Mouse (Mus musculus) liver, embryonic 14.5 days (tissue): ENCODE data around the gene Pak3. TPM values are rescaled to one million over a fixed set of nuclear protein-coding genes. Genes with fewer than 3 reads are reported as not detected.
A peak's percentile ranks its signal among the peaks of the same experiment; 100 is the strongest.
"Not testable (repeated sequence)": the region's sequence is repeated elsewhere in the genome, so short reads cannot be mapped to it uniquely, and the experiment has no call there.

ENCODE experiments used
- ATAC-seq: fragments of 200-750 bp; cut with Nextera tagmentation; 2 replicates; pipeline ENCODE4 v1.8.0; 2017; ENCODE audit warnings: moderate number of reproducible peaks, mild to moderate bottlenecking, moderate library complexity; ENCODE audit not compliant: insufficient read depth
- DNase-seq, 3 experiments: peaks; one replicate each; pipeline ENCODE4 v3.0.0-alpha.2; 2012 to 2013; ENCODE audit warnings: low read depth in 3 of 3, low spot score in 3 of 3
- H3K27ac ChIP-seq: fragments of 300-500 bp; sonication (generic); 2 replicates; pipeline ENCODE4 v1.5.1; 2014; ENCODE audit warnings: moderate library complexity, mild to moderate bottlenecking, control low read depth, inconsistent platforms
- H3K27me3 ChIP-seq: fragments of 300-500 bp; sonication (generic); 2 replicates; pipeline ENCODE4 v1.6.1; 2014; ENCODE audit warnings: mild to moderate bottlenecking, low read length, moderate library complexity; ENCODE audit not compliant: control insufficient read depth, insufficient read depth
- H3K36me3 ChIP-seq: fragments of 300-500 bp; sonication (generic); replicated peaks from 2 replicates; pipeline ENCODE4 v1.6.1; 2014; ENCODE audit warnings: low read depth; ENCODE audit not compliant: control insufficient read depth, insufficient read depth
- H3K4me1 ChIP-seq, 2 experiments: fragments of 200-500 bp in 1 of 2; fragments of 300-500 bp in 1 of 2; sonication (generic) in 1 of 2; replicated peaks; 2 replicates each; pipeline ENCODE4 v1.6.1; 2012 to 2014; ENCODE audit warnings: antibody characterized with exemption in 1 of 2, inconsistent platforms in 1 of 2, low read length in 1 of 2; ENCODE audit not compliant: control insufficient read depth in 2 of 2, insufficient read depth in 2 of 2
- H3K4me2 ChIP-seq: fragments of 300-500 bp; sonication (generic); 2 replicates; pipeline ENCODE4 v1.6.1; 2014; ENCODE audit warnings: low read depth, mild to moderate bottlenecking, control low read depth, moderate library complexity
- H3K4me3 ChIP-seq, 2 experiments: fragments of 200-500 bp in 1 of 2; fragments of 300-500 bp in 1 of 2; sonication (generic) in 1 of 2; 2 replicates each; pipeline ENCODE4 v1.5.1; 2012 to 2014; ENCODE audit warnings: low read depth in 2 of 2, low read length in 2 of 2, mild to moderate bottlenecking in 2 of 2, control low read depth in 1 of 2, inconsistent platforms in 1 of 2, moderate library complexity in 1 of 2; ENCODE audit not compliant: insufficient read depth in 1 of 2
- H3K9ac ChIP-seq: fragments of 300-500 bp; sonication (generic); replicated peaks from 2 replicates; pipeline ENCODE4 v1.6.1; 2014; ENCODE audit warnings: mild to moderate bottlenecking, control low read depth, moderate library complexity
- H3K9me3 ChIP-seq: fragments of 300-500 bp; sonication (generic); 2 replicates; pipeline ENCODE4 v1.6.1; 2016; ENCODE audit warnings: low read length, mixed read lengths; ENCODE audit not compliant: control insufficient read depth
- CTCF ChIP-seq: IDR thresholded peaks from 2 replicates; pipeline ENCODE4 v1.5.1; 2016; ENCODE audit warnings: antibody characterized with exemption, low read depth, control low read depth
- EP300 ChIP-seq: IDR thresholded peaks from 2 replicates; pipeline ENCODE4 v1.6.1; 2016; ENCODE audit warnings: antibody characterized with exemption, low read depth
- WGBS: fragments of 180-500 bp; shearing (Covaris S2); extraction: QIAGEN DNeasy Blood & Tissue Kit; methylation state at CpG from one replicate; pipeline ENCODE4 v1.1.7; 2014; ENCODE audit not compliant: insufficient replicate concordance; 5-methylcytosine and 5-hydroxymethylcytosine counted together
- polyA plus RNA-seq, 2 experiments: library from polyadenylated mRNA; depleted of rRNA in 1 of 2; stranded (reverse) in 1 of 2; unstranded in 1 of 2; fragments of >200 nt; fragmentation: Nextera tagmentation in 1 of 2; extraction: Ambion mirVana in 1 of 2; gene quantifications; 2 replicates each; pipeline versions ENCODE4 v1.2.1 to v1.2.3; 2012 to 2014

The Pak3 gene
- polyA plus RNA-seq (2012; rRNA removed), result 0.01 and 0.03 TPM in 2 replicates
- polyA plus RNA-seq (2014; fragmentation: Nextera tagmentation; extraction: Ambion mirVana), result 0.10 and 0.14 TPM in 2 replicates

DNA sequence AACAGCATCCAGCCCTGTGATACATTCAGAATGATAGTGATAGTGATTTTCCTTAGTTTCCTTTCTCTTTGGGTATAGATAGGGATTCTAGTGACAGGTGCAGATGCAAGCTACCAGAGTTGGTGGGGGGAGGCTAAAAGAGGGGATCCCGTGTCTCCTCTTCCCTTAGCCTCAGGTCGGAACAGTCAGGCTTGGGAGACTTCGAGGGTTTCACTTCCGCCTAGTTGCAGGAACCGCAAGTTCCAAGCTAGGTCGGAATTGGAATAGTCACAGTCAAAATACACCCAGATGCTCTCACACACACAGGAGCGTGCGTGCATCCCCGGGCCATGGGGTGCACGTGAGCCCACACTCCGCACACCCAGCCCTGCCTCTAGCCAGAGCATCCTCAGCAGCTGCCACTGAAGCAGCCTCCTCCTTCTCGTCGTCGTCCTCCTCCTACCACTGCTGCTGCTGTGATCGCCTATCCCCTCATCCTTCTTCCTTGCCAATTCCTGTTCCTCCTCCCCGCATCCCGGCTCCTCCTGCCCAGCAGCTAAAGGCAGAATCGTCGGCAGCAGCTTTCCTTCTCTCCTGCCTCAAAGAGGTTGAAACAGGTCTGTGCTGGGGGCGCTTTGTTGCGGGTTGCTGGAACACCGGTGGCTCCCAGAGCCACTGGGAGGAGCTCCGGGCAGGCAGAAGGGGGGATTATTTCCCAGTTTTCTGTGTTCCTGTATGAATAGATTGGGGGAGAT, at the start of gene Pak3:
Gene Pak3 (plus strand): TSS at position 424 of the 734 bp plus-strand sequence.
- Histone ChIP-seq H3K4me3 (no peak within 1 kb of the TSS), H3K4me2 (no peak within 1 kb of the TSS), H3K27ac (no peak within 1 kb of the TSS), H3K36me3 (no peaks in the 10 kb centered on the region), H3K9ac (no peak within 1 kb of the TSS), H3K27me3 (no peaks in the 10 kb centered on the region), H3K9me3 (no peaks in the 10 kb centered on the region), H3K4me1 (no peaks in the 10 kb centered on the region)
- WGBS, result 9% methylated on average over 23 of the region's 23 CpGs
- ATAC-seq (no peak), DNase-seq (no peak)
- TF ChIP-seq CTCF (no peak), EP300 (no peak)

DNA sequence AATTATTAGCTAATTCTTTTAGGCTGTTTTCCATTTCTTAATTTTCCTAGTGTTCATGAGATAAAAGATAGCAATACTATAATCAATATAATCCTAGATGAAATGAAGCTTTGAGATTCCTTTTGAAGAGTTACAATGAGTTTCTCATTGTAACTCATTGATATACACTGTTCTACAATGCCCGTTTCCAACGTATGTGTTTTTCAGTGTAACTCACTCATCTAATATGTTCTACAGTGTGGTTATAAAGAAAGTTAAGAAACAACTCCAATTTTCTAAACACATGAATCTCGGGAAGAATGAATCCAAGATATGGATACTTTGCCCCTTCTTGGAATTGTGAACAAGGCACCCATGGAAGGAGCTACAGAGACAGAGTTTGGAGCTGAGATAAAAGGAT, 35.5 kb upstream of the Pak3 start:
- WGBS, result 46% methylated on average over 3 of the region's 3 CpGs
- Histone ChIP-seq H3K9ac (no peak overlapping the region), H3K9me3 (no peaks in the 10 kb centered on the region), H3K36me3 (no peaks in the 10 kb centered on the region), H3K4me1 (no peaks in the 10 kb centered on the region), H3K4me3 (no peak overlapping the region), H3K4me2 (no peak overlapping the region), H3K27me3 (no peaks in the 10 kb centered on the region), H3K27ac (no peak overlapping the region)
- DNase-seq (peak in 2 of 3 experiments; percentile 100), ATAC-seq (peak; percentile 100)
- TF ChIP-seq CTCF (no peak), EP300 (no peak)

DNA sequence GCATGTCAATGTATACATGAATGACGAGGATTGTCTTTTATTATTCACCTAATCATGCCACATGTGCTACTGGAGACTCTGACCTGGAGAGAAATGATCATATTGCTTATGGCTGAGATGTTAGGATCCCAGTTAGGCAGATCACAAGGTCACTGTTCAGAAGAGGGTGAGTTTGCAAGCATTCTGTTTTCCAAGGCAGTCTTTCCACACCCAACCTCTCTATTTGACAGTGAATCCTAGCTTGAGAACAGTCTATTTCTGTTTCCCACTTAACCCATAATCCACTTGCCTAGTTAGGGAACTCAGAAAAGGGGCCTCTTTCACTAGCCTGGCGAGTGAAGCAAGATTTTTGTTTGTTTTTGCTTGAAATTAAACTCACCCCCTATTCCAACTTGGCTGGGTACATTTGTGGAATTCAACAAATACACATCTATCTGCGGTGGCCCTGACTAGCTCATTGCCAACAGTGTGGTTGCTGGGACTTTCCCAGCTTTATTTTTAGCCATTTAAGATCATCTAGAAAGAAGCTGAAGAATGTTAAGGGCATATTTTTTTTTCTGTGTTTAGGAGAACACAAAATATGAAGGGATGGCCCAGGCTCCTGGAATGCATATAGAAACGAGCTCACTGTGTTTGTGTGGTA, 17.2 kb upstream of the Pak3 start:
- Histone ChIP-seq H3K4me2 (no peak overlapping the region), H3K4me3 (no peak overlapping the region), H3K27me3 (no peaks in the 10 kb centered on the region), H3K9me3 (no peaks in the 10 kb centered on the region), H3K9ac (no peak overlapping the region), H3K4me1 (no peaks in the 10 kb centered on the region), H3K36me3 (no peaks in the 10 kb centered on the region), H3K27ac (no peak overlapping the region)
- DNase-seq (no peak), ATAC-seq (no peak)
- no peak for TF ChIP-seq EP300
- TF ChIP-seq CTCF, result no peak
- 32% methylated on average over 4 of the region's 4 CpGs for whole genome bisulfite sequencing

DNA sequence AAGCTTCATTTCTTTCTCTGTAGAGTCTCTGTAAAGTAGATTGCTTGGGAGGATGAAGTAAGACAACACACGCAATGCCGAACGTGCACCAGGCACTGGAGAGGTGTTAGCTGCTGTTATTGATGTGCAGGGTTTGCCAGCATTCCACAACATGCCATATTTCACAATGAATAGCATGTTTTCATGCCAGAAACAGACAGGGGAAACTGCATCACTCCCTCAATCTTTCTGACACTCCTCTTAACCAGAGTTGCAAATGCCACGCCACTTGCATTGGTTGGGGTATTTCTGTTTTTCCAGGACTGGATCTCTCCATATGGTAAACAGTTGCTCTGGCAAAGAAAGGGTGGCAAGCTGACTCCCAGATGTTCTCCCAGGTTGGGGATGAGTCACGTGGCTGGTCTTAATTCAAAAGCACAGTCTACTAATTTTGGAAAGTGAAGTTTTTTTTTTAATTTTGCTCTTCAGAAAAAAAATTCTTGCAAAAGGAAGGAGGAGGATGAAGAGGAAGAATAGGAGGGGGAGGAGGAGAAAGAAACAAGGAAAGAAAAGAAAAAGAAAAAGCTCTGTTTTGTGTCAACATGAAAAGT, 16.5 kb upstream of the Pak3 start:
- H3K4me3 ChIP-seq, result no peak overlapping the region
- no peak for TF ChIP-seq CTCF
- no peak for TF ChIP-seq EP300
- H3K4me2 ChIP-seq, result no peak overlapping the region
- H3K27ac ChIP-seq, result no peak overlapping the region
- H3K27me3 ChIP-seq, result no peaks in the 10 kb centered on the region
- DNase-seq (no peak), ATAC-seq (no peak)
- H3K9me3 ChIP-seq, result no peaks in the 10 kb centered on the region
- no peaks in the 10 kb centered on the region for H3K4me1 ChIP-seq
- H3K36me3 ChIP-seq, result no peaks in the 10 kb centered on the region
- no peak overlapping the region for H3K9ac ChIP-seq
- WGBS, result 54% methylated on average over 5 of the region's 5 CpGs

DNA sequence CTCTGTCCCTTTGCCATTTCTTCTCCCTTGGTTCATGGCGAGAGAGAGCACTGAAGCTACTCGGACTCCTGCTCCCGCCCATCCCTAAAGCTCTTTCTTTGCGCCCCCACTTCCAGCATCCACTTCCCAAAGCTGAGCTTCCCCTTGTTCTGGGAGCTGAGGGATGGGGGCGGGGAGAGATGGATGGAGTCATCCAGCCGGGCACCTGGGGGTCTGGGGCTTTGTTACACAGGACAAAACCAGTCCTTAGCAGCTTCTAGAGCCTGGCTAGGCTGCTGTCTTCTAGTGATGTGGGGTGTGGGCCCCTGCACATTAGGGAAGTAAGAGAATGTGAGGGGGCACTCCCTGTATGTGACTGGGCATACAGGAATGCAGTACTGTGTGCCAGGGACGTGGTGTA, 526 bp downstream of the Pak3 start:
- Histone ChIP-seq H3K36me3 (no peaks in the 10 kb centered on the region), H3K4me3 (no peak overlapping the region), H3K4me1 (no peaks in the 10 kb centered on the region), H3K27ac (no peak overlapping the region), H3K9ac (no peak overlapping the region), H3K27me3 (no peaks in the 10 kb centered on the region), H3K9me3 (no peaks in the 10 kb centered on the region), H3K4me2 (no peak overlapping the region)
- no peak for ATAC-seq
- WGBS, result 2% methylated on average over 7 of the region's 7 CpGs
- TF ChIP-seq EP300 (no peak), CTCF (no peak)
- DNase-seq, result no peak

DNA sequence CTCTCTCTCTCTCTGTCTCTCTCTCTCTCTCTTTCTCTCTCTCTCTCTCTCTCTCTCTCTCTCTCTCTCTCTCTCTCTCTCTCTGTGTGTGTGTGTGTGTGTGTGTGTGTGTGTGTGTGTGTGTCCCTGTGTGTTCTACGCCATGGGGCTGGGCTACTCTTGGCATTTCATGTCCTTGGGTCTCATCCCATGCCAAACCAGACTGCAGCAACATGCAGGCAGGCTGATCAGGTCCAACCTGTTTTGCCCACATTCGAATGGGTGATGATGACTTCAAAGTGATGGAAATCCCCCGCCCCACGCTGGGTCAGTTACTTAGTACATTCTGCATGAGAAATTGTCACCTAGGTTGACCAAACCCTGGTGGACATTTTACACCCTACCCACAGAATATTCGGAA, 1.1 kb downstream of the Pak3 start:
- not testable (repeated sequence) for H3K4me3 ChIP-seq, H3K9ac ChIP-seq, ATAC-seq, H3K4me2 ChIP-seq, H3K27me3 ChIP-seq, H3K36me3 ChIP-seq, H3K9me3 ChIP-seq, DNase-seq, H3K4me1 ChIP-seq, H3K27ac ChIP-seq
- WGBS, result 49% methylated on average over 5 of the region's 5 CpGs
